Mouse (Mus musculus) cerebellum, adult 9-11 months (tissue): ENCODE measurements around the gene Mmd2.

Experiments used
- DNase-seq: peaks from one replicate; pipeline ENCODE4 v3.0.0; 2022

The Mmd2 gene

GRCm38 (mm10) chr5:142608259-142608988 lies at the start of gene Mmd2:
TSS of gene Mmd2 (minus strand) at chr5:142608800.
- no peak for DNase-seq

- DNase-seq = no peak
Measured at GRCm38 (mm10) chr5:142652266-142652665, 43.7 kb upstream of the Mmd2 start.

GRCm38 (mm10) chr5:142650794-142651497 lies 42.3 kb upstream of the Mmd2 start:
- no peak for DNase-seq

GRCm38 (mm10) chr5:142650390-142650789 lies 41.8 kb upstream of the Mmd2 start:
- no peak for DNase-seq

GRCm38 (mm10) chr5:142649460-142650050 lies 41.0 kb upstream of the Mmd2 start:
- DNase-seq = no peak

- no peak for DNase-seq
Measured at GRCm38 (mm10) chr5:142648162-142648561, 39.6 kb upstream of the Mmd2 start.

- no peak for DNase-seq
Measured at GRCm38 (mm10) chr5:142641331-142642051, 32.9 kb upstream of the Mmd2 start.

- DNase-seq = no peak
Measured at GRCm38 (mm10) chr5:142640088-142640487, 31.5 kb upstream of the Mmd2 start.

- DNase-seq = no peak
Measured at GRCm38 (mm10) chr5:142637823-142638222, 29.2 kb upstream of the Mmd2 start.

GRCm38 (mm10) chr5:142630224-142630623 lies 21.6 kb upstream of the Mmd2 start:
- no peak for DNase-seq

- DNase-seq = no peak
Measured at GRCm38 (mm10) chr5:142629663-142630025, 21.0 kb upstream of the Mmd2 start.

- peak; percentile 96 for DNase-seq
Measured at GRCm38 (mm10) chr5:142628726-142629662, 20.4 kb upstream of the Mmd2 start.

GRCm38 (mm10) chr5:142627398-142627797 lies 18.8 kb upstream of the Mmd2 start, which contains the start of gene Wipi2:
TSS of gene Wipi2 (plus strand) at chr5:142627698.
- no peak for DNase-seq

GRCm38 (mm10) chr5:142623080-142623479 lies 14.5 kb upstream of the Mmd2 start:
- DNase-seq = no peak

- DNase-seq = no peak
Measured at GRCm38 (mm10) chr5:142622134-142622533, 13.5 kb upstream of the Mmd2 start.

GRCm38 (mm10) chr5:142621421-142621820 lies 12.8 kb upstream of the Mmd2 start:
- DNase-seq = no peak

- DNase-seq = peak; percentile 51
Measured at GRCm38 (mm10) chr5:142619866-142620265, 11.3 kb upstream of the Mmd2 start.

GRCm38 (mm10) chr5:142616326-142616725 lies 7.7 kb upstream of the Mmd2 start:
- no peak for DNase-seq

- DNase-seq = no peak
Measured at GRCm38 (mm10) chr5:142615638-142616037, 7.0 kb upstream of the Mmd2 start.

GRCm38 (mm10) chr5:142614513-142614912 lies 5.9 kb upstream of the Mmd2 start:
- no peak for DNase-seq

- DNase-seq = no peak
Measured at GRCm38 (mm10) chr5:142610362-142610761, 1.8 kb upstream of the Mmd2 start.

GRCm38 (mm10) chr5:142608989-142609325 lies 357 bp upstream of the Mmd2 start:
- DNase-seq = peak; percentile 72
